Mouse (Mus musculus) kidney, postnatal 10 days (tissue): ENCODE measurements around the gene Agk.

ENCODE experiments used
- DNase-seq: peaks from one replicate; pipeline ENCODE4 v3.0.0; 2021; ENCODE audit warnings: mixed read lengths

Gene Agk

GRCm38 (mm10) chr6:40324897-40325841 lies at the start of gene Agk:
TSS of gene Agk (plus strand) at chr6:40325172.
- DNase-seq, result peak; percentile 79

DNA sequence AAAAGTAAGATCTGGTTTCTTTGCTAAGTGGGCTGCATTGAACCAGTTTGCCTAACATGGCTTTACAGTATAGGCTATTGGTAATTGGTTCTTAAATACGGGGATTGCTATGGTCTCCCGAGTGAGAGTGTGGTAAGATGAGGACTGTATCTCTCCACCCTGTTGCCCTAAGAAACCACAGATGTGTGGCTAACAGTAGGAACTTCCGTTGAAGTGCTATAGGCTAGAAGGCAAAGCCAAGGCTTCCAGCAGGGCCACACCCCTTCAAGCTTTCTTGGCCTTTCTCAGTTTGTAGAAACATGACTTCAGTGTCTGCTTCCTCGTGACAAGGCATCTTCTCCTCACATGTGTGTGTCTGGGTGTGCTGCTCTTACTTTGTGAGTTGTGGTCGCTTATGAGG lies 24.3 kb upstream of the Agk start:
- no peak for DNase-seq

DNA sequence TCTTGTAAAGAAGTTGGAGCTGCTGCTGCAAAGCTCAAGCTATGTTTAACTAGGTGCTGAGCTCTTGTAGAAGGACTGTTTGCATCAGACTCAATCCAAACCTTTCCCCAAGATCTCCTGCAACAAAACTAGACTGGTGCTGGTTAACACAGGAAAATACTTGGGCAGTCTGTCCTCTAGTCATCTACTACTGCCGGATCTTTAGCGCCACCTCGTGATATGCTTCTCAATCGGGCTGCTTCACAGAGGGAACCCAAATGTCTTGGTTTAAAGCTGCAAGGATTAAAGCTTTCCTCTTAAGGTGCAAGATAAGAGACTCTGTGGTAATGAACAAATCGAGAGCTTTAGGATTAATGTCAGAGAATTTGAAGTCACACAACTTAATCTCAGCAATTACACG lies 21.6 kb upstream of the Agk start:
- DNase-seq, result peak; percentile 79

DNA sequence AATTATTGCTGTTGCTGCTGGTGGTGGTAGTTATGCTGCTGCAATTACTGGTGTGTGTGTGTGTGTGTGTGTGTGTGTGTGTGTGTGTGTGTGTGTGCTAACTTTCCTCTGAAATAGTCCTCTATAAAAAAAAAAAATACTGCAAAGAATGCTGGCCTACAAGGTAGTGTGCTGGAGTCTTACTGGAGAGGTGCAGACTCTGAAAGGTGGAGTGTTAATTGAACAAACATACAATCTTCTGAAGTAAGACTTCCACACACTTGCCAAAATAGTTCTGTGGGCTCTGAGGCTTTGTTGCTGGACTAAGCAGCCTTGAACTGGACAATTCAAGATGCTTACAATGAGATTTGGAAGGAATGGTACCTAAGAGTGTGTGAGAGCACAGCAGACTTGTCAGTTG lies 20.0 kb upstream of the Agk start:
- no peak for DNase-seq

DNA sequence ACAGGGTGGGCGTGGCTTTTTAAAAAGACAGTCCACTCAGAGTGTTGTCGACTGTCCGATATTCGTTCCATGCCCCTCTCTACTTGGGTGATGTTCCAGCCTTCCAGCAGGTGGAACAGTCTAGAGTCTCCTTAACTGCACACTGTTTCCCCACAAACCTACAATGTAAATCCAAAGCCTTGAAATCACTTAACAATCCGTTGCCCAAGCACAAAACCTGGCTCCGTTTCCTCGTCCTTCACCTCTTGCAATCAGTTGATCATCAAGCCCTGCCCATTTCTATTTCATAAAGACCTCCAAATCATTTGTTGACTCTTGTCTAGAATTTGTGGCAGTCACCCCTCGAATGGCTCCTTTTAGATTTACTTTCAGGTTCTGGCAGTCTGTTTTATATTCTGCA lies 1.4 kb downstream of the Agk start:
- no peak for DNase-seq

DNA sequence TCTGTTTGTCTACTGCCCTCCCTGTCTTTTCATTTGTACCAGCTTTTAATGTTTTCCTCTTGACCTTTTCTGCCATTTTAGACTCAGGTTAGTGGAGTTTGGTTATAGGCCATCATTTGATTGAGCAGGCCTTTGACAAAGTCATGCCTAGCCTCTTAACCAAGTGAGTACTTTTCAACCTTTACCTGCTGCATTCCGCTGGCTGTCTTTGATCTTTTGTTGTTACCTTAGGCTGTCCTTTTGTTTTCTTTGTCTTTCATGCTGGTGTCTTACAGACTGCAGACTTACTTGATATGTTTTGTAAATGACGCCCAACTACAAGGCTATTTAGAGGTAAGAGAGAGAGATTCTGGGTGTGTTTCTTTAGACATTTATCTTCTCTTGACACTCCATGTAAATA lies 8.5 kb downstream of the Agk start:
- DNase-seq, result no peak

DNA sequence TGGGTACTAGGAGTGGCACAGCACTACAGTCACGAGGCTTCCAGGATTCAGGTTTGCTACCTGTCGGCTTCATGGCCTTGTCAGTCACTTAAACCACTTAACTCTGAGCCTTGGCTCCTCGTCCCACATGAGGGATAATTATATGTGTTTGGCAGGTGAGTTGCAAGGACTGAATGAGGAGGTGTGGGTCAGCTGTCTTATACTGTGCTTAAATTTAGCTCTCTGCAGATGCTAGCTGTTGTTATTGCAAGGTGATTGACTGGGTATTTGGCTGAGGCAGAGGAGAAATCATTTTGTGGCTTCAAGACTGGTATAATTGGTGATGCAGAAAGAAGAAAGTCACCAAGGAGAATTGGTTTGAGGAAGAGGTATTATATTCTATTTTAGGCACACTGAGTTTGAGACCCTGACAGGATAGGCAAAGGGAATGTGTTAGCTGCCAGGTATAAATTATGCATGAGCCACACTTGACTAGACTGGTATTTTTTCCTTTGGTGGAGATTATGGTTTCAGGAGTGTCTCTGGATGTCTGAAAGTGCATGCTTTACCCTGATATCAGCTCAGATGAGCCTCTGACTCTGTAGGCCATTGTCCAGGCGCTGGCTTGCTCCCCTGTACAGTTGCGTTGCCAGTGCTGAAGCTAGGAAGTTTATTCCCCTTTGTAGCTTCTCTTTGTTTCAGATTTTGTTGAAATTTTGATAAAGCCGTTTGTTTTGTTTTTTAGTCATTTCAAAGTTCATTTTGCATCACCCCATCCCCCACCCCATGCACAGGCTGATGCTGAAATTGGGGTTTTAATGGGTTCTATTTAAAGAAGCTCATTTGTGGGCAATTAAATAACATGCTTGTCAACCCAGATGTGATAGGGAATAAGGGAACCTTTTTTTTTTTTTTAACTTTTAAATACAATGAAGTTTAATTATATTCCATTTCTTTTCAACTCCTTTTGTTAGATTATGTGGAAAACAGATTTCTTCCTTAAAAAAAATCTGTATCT lies 12.1 kb downstream of the Agk start:
- DNase-seq, result no peak

- DNase-seq, result peak; percentile 23
Measured at GRCm38 (mm10) chr6:40346959-40347771, 22.2 kb downstream of the Agk start.

DNA sequence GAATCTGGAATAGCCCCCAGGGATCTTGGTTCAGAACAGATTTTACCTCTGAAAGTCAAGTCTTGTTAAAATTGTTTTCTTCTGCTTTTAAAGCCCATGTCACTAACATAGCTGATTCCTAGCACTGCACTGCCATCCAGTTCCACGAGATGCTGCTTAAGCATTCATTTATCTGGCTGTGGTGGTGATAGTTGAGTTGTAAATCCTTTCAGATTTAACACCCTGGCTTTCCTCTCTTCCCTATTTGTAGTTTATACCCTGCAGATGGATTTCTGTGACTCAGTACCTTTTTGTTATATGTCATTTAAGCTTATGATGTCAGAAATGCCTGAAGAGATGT lies 22.8 kb downstream of the Agk start:
- no peak for DNase-seq

DNA sequence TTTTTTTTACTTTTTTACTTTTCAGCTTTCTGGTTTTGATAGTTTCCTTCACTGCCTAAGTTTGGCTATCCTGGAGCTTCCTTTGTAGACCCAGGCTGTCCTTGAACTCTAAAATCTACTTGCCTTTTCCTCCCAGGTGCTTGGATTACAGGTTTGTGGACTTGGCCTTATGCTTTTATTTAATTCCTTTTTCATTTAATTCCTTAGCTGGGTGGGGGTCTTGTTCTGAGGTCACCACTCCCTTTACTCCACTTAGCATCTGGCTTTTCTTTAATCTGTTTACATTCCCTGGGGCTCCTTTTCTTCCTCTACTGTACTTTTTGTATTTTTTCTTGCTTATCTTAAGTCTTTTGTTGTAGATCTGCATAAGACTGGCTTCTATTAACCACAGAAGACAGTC lies 25.1 kb downstream of the Agk start:
- DNase-seq, result no peak

DNA sequence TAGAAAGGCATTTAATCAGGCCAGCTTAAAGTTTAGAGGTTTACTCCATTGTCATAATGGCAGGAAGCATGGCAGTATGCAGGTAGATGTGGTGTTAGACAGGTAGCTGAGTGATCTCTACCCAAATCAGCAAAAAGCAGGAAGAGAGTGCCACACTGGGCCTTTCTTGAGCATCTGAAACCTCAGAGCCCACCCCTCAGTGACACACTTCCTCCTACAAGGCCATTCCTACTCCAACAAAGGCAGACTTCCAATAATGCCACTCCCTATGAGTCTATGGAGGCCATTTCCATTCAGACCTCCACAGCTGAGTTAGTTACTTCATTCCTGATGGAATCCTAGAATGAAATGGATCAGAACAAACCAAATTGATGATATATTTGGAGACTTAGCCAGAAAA lies 25.9 kb downstream of the Agk start:
- no peak for DNase-seq

DNA sequence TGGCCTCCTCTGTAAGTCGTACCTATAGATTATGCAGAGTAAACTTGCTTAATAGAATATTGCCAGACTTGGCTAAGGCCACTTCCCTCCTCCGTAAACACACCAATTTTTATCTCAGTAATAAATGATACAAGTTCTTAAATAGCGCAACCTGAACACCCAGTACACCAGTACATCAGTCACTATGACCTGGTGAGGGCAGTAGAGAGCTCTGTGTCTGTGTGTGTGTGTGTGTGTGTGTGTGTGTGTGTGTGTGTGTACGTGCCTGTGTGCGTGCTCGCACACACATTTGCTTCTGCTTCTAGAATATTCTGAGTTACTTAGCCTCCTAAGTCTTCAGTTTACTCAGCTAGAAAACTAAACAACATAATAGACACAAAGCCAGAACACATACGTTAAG lies 28.4 kb downstream of the Agk start:
- DNase-seq, result peak; percentile 6

DNA sequence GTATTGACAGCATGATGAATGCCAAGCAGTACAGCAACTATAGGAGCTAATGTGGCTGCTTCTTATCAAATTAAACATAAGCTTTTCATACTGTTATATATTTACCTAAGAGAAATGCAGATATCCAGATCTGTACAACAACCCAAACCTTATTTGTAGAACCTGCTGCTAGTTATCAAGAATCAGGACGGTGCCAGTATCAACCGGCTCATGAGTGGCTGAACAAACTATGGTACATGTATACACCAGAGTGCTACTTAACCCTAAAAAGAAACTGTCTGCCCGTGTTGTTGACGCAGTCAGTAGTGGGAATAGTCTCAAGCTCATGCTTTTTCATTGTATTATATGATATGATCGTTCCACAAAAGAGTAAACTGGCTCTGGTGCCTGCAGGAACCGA lies 46.1 kb downstream of the Agk start:
- no peak for DNase-seq

DNA sequence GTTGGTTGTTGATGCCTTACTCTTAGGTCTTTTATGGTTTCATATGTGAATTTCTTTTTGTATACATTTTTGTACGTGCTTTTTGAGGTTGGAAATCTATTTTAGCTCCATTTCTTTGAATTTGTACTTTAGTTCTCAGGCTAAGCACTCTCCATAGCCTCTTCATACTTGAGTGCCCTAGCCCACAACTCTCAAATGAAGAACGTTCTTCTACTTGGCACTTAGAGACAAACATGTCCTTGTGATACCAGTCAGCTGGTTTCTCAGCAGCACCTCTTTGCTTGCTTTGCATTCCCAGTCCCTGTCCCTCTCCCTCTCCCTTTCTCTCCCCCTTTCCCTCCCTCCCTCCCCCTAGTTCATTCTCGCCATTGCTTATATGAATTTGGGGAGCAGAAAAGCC lies 55.2 kb downstream of the Agk start:
- no peak for DNase-seq

GRCm38 (mm10) chr6:40381908-40382307 lies 56.9 kb downstream of the Agk start:
- DNase-seq, result no peak

DNA sequence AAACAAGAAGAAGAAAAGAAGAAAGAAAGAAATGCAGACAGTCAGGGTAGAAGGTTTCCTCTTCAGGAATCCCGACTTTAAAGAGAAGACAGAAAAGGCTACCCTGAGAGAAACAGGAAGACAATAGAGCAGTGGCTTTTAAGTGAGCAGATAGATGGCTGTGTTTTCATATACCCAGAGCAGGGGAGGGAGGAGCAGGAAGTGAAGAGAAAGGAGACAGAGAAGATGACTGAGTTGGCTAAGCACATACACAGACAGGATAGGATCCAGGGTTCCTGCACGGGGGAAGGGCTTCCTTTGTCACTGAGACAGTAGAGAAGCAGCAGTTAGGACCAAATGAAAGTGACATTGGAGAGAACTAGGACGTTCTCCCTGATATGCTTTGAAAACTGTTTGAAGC lies 60.7 kb downstream of the Agk start:
- DNase-seq, result no peak

DNA sequence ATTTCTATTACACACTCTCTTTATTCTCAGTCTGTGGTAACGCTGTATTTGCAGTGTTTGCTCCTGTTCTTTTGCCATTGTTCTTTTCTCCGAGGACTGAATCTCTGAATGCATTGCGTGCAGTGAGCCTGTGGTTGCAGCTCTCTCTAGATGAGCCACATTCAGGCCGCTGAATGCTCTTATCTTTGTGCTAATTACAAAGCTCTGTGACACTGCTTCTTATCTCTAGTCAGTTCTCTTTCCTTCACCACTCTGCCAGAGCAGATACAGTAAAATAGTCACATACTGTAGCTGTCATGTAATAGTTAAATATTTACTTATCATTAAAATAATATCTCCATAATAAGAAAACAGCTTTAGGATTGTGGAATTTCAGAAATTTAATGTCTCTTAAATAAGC lies 63.7 kb downstream of the Agk start:
- no peak for DNase-seq

DNA sequence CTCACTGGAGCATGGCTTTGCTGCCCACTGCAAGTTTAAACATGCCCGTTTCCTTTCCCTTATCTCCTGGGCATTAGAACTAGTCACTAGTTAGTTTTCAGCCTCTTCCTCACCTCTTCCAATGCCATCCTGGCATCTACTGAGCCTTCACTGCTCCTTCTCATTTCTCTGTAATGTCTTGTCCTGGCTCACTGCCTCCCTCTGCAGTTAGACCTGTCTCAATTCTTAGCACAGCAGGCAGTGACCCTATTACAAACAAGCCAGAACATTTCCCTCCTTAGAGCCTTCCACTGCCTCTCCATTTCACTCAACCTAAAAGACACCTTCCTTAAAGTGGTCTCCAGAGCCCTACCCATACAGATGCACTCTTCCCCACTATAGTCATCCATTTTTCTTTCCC lies 66.0 kb downstream of the Agk start:
- no peak for DNase-seq

GRCm38 (mm10) chr6:40393213-40393612 lies 68.2 kb downstream of the Agk start:
- peak; percentile 80 for DNase-seq

DNA sequence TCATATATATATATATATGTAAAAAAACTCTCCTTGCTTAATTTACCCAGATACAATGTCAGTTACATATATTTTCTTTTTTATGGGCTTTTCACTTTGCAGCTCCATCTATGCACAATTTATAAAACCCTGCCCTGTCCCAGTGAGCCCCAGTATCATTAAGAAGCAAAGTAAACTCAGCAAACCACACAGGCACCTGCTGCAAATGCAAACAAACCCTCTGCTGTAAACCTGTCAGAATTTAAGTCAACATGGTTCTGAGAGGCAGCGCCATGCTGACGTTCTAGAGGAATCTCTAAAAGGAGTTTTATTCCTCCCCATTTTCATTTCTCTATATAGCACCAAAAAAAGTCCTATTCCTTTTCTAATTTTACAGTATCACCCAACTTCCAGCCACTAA lies 77.1 kb downstream of the Agk start:
- DNase-seq, result no peak

DNA sequence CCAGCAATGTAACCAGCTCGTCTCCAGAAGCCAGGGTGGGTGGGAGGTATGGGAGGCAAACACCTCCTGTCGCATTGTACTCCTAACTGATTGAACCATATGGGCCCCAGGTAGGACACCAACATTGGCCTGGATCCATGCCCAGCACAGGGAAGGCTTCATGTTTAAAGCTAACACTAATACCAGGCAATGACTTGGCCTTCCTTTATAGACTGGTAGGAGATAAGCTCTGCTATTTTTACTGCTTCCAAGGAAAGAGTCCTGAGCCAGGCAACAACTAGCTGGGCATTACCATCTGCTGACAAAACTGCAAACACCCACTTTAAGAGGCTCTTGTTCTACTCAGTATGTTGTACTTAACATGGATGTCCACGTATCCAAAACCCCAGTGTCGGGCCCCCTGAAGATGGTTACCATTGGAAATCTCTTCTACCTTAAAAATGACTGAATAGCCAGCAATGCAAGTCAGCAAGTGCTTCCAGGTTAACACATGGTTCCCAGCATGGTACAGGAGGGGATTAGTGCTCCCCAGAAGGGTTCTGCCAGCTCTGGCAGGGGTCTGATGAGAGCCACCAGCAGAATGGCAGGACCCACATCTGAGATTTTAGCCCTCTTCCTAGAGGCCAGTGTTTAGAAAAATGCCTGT lies 78.8 kb downstream of the Agk start:
- DNase-seq, result no peak

- no peak for DNase-seq
Measured at GRCm38 (mm10) chr6:40411085-40411484, 86.1 kb downstream of the Agk start.
